In genomic region chr7:126777476-126777875, GRCm38 (mm10) we compare ENCODE assay signal across 1 mouse cellular context.
TF ChIP-seq lines count a peak whose summit lies in the region.

No protein-coding gene starts in this region.

TF ChIP-seq in CH12.LX, 34 proteins besides CTCF, POLR2A, EP300 and RAD21 (continued from another document):
- TF ChIP-seq MYC (IDR thresholded peaks at IDR 0.05; ENCODE audit: low read depth, low read length), result no peak
- 0 out of 2 replicates have a peak, but pooled peaks have one; percentile 34 for TF ChIP-seq MAX (IDR thresholded peaks at IDR 0.05; ENCODE audit: low read length)
- no peak for TF ChIP-seq ZC3H11A (IDR thresholded peaks at IDR 0.05; ENCODE audit: low read depth, low read length)
- TF ChIP-seq MAZ (IDR thresholded peaks at IDR 0.05; ENCODE audit: low read depth, low read length), result 0 out of 2 replicates have a peak, but pooled peaks have one; percentile 54
- TF ChIP-seq ELF1 (IDR thresholded peaks at IDR 0.05; ENCODE audit: low read depth, low read length), result 0 out of 2 replicates have a peak, but pooled peaks have one; percentile 24
- TF ChIP-seq MEF2A (IDR thresholded peaks at IDR 0.05; ENCODE audit: borderline replicate concordance, low read depth, low read length), result peak; percentile 34; the same call in 1 of the 2 replicates
- no peak; the same call in 1 of the 2 replicates for TF ChIP-seq MXI1 (IDR thresholded peaks at IDR 0.05; ENCODE audit: low read depth, low read length)
